Mouse (Mus musculus): ENCODE data around the gene Timm22.

- TF ChIP-seq CTCF (IDR thresholded peaks at IDR 0.05; ENCODE audit: low read depth, low read length): no peak
- no peak for TF ChIP-seq GATA1 (IDR thresholded peaks at IDR 0.05; ENCODE audit: borderline replicate concordance, low read length)
Observed at GRCm38 (mm10) chr11:76425749-76426148, 19.0 kb downstream of the Timm22 start.

Data from G1E (cell line).